Mouse (Mus musculus): ENCODE measurements around the gene P4ha1. TPM values are rescaled to one million over a fixed set of nuclear protein-coding genes. Genes with fewer than 3 reads are reported as not detected.
"Not testable (repeated sequence)": the region's sequence is repeated elsewhere in the genome, so short reads cannot be mapped to it uniquely, and the experiment has no call there.

Gene P4ha1
- polyA plus RNA-seq, 1 experiment from 2014 or later = 17.9 TPM

DNA sequence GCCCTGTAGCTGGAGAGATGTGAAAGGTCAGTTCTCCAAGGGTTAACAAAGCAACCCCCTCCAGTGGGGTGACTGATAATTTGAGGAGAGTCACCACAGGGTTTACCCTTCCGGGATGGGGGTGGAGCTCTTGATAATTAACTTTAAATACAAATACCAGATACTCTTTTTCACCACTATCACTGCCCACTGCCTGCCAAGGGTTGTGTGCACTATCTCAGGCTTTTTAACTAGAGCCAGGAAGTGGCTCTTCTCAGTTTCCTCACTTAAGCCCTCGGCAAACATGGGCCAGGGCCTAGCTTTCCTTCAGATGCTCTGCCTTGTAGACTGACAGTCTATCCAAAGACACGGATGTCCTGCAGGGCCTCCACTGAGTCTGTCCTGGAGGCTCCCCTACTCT lies 56.8 kb downstream of the P4ha1 start:
- 0 out of 2 replicates have a peak, but pooled peaks have one; percentile 29 for ATAC-seq (ENCODE audit: low FRiP score, low TSS enrichment)
- Histone ChIP-seq H3K36me3 (ENCODE audit: control insufficient read depth, insufficient read depth, low read length) (no peaks in the 10 kb centered on the region), H3K27me3 (ENCODE audit: control insufficient read depth, insufficient read depth, low read length) (no peaks in the 10 kb centered on the region), H3K27ac (replicated peaks) (no peak overlapping the region), H3K4me1 (replicated peaks; ENCODE audit: control insufficient read depth, insufficient read depth) (no peaks in the 10 kb centered on the region), H3K9me3 (ENCODE audit: control insufficient read depth, low read length) (no peaks in the 10 kb centered on the region), H3K9ac (ENCODE audit: low read length) (no peak overlapping the region), H3K4me3 (ENCODE audit: low read depth, low read length) (no peak overlapping the region), H3K4me2 (replicated peaks; ENCODE audit: low read depth) (no peak overlapping the region)
- DNase-seq (ENCODE audit: low spot score) = no peak
- no peak for TF ChIP-seq CTCF (IDR thresholded peaks at IDR 0.05; ENCODE audit: low read depth)
- TF ChIP-seq EP300 (optimal IDR thresholded peaks at IDR 0.05) = no peak
- 28% methylated on average over 3 of the region's 3 CpGs for WGBS

DNA sequence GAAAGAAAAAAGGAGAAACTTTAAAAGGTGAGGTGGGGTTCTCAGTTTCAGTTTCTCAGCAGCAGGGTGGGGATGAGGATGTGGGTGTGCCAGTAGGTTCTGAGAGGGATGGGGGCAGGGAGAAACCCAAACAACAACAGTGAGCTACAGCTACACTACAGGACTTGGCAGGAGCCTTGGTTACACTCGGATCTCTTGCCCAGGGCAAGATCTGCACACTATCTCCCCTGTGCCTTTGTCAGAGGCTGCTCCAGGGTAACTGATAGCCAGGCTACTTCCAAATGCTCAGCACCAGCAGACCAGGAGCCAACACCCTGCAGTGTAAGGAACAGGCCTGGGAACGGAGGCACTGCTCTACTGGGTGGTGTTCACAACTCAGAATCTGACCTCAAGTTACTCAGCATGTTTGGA lies 57.3 kb downstream of the P4ha1 start:
- H3K27me3 ChIP-seq (ENCODE audit: control insufficient read depth, insufficient read depth, low read length) = no peaks in the 10 kb centered on the region
- H3K4me1 ChIP-seq (replicated peaks; ENCODE audit: control insufficient read depth, insufficient read depth) = no peaks in the 10 kb centered on the region
- H3K27ac ChIP-seq (replicated peaks) = no peak overlapping the region
- H3K36me3 ChIP-seq (ENCODE audit: control insufficient read depth, insufficient read depth, low read length) = no peaks in the 10 kb centered on the region
- no peak overlapping the region for H3K4me3 ChIP-seq (ENCODE audit: low read depth, low read length)
- H3K9ac ChIP-seq (ENCODE audit: low read length) = no peak overlapping the region
- no peak overlapping the region for H3K4me2 ChIP-seq (replicated peaks; ENCODE audit: low read depth)
- no peaks in the 10 kb centered on the region for H3K9me3 ChIP-seq (ENCODE audit: control insufficient read depth, low read length)
- 53% methylated on average over 2 of the region's 2 CpGs for WGBS
- TF ChIP-seq CTCF (IDR thresholded peaks at IDR 0.05; ENCODE audit: low read depth) (no peak), EP300 (optimal IDR thresholded peaks at IDR 0.05) (no peak)
- no peak for DNase-seq (ENCODE audit: low spot score)
- ATAC-seq (ENCODE audit: low FRiP score, low TSS enrichment) = peak; percentile 75

DNA sequence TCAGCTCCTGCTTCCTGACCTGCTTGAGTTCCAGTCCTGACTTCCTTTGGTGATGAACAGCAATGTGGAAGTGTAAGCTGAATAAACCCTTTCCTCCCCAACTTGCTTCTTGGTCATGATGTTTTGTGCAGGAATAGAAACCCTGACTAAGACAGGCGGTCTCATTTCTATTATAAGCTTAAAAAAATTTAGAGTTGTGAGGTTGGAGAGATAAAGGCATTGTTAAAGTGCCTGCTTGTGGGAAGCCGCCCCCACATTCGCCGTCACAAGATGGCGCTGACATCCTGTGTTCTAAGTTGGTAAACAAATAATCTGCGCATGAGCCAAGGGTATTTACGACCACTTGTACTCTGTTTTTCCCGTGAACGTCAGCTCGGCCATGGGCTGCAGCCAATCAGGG lies 58.5 kb downstream of the P4ha1 start:
- not testable (repeated sequence) for H3K27me3 ChIP-seq (ENCODE audit: control insufficient read depth, insufficient read depth, low read length); H3K36me3 ChIP-seq (ENCODE audit: control insufficient read depth, insufficient read depth, low read length); H3K9ac ChIP-seq (ENCODE audit: low read length); ATAC-seq (ENCODE audit: low FRiP score, low TSS enrichment); H3K4me2 ChIP-seq (replicated peaks; ENCODE audit: low read depth); DNase-seq (ENCODE audit: low spot score); H3K27ac ChIP-seq (replicated peaks); H3K4me1 ChIP-seq (replicated peaks; ENCODE audit: control insufficient read depth, insufficient read depth); H3K9me3 ChIP-seq (ENCODE audit: control insufficient read depth, low read length); H3K4me3 ChIP-seq (ENCODE audit: low read depth, low read length)
- 79% methylated on average over 5 of the region's 10 CpGs for WGBS

DNA sequence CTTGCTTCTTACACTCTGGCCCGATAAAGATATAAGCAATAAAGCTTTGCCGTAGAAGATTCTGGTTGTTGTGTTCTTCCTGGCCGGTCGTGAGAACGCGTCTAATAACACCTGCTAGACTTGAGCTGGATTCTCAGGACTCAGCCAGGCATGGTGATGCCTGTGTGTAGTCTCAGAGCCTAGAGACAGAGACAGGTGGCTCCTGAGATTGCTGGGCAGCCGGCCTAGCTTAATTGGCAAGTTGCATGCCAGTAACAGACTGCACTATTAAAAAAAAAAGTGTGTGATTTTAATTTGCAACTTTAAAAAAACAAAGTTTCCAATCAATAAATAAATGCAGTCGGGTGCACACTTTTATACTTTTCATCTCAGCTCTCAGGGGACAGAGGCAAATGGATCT lies 63.9 kb downstream of the P4ha1 start:
- TF ChIP-seq CTCF (IDR thresholded peaks at IDR 0.05; ENCODE audit: low read depth) (no peak), EP300 (optimal IDR thresholded peaks at IDR 0.05) (no peak)
- Histone ChIP-seq H3K9me3 (ENCODE audit: control insufficient read depth, low read length) (no peaks in the 10 kb centered on the region), H3K4me2 (replicated peaks; ENCODE audit: low read depth) (no peak overlapping the region), H3K4me3 (ENCODE audit: low read depth, low read length) (no peak overlapping the region), H3K4me1 (replicated peaks; ENCODE audit: control insufficient read depth, insufficient read depth) (no peaks in the 10 kb centered on the region), H3K36me3 (ENCODE audit: control insufficient read depth, insufficient read depth, low read length) (no peaks in the 10 kb centered on the region), H3K9ac (ENCODE audit: low read length) (no peak overlapping the region), H3K27me3 (ENCODE audit: control insufficient read depth, insufficient read depth, low read length) (no peaks in the 10 kb centered on the region), H3K27ac (replicated peaks) (no peak overlapping the region)
- ATAC-seq (ENCODE audit: low FRiP score, low TSS enrichment) (no peak), DNase-seq (ENCODE audit: low spot score) (no peak)
- 90% methylated on average over 7 of the region's 8 CpGs for WGBS

DNA sequence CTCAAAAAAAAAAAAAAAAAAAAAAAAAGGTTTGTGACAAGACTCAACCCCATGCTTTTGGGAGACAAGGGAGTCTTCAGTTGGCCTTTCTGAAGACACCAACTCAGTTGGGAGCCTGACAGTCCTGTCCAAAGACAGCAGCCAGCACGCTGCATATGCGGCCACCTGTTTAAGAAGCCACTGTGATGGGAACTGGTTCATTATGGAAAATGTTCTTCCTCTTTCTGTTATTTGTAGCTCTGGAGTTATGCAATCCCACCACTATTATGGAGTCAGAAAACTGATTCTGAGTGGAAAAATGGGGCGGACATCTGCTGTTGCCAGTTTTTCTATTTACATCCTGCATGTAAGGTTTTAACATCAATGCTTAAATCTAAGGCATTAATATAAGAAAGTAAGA lies 66.6 kb downstream of the P4ha1 start:
- TF ChIP-seq CTCF (IDR thresholded peaks at IDR 0.05; ENCODE audit: low read depth) (no peak), EP300 (optimal IDR thresholded peaks at IDR 0.05) (no peak)
- Histone ChIP-seq H3K4me2 (replicated peaks; ENCODE audit: low read depth) (no peak overlapping the region), H3K9me3 (ENCODE audit: control insufficient read depth, low read length) (no peaks in the 10 kb centered on the region), H3K4me3 (ENCODE audit: low read depth, low read length) (no peak overlapping the region), H3K4me1 (replicated peaks; ENCODE audit: control insufficient read depth, insufficient read depth) (no peaks in the 10 kb centered on the region), H3K36me3 (ENCODE audit: control insufficient read depth, insufficient read depth, low read length) (no peaks in the 10 kb centered on the region), H3K9ac (ENCODE audit: low read length) (no peak overlapping the region), H3K27me3 (ENCODE audit: control insufficient read depth, insufficient read depth, low read length) (no peaks in the 10 kb centered on the region), H3K27ac (replicated peaks) (no peak overlapping the region)
- WGBS = 91% methylated on average over 3 of the region's 3 CpGs
- no peak for ATAC-seq (ENCODE audit: low FRiP score, low TSS enrichment)
- DNase-seq (ENCODE audit: low spot score) = no peak

DNA sequence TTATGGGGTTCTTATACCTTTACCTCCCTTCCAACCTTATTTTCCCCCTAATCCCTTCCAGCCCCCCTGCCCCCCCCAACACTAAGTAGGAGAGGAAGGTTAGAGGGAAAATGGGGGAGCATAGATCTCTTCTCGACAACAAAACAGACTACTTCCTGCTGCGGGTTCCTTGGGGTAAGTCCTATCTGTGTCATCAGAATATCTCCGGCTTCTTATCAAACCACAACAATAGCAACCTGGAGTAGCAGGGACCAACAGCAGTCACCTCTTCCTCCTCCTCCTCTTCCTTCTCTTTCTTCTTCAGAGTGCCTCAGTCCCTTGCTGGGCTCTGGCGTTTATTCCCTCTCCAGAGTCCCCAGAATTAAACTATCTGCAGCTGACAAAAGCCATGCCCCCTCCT lies 68.8 kb downstream of the P4ha1 start:
- H3K4me1 ChIP-seq (replicated peaks; ENCODE audit: control insufficient read depth, insufficient read depth) = no peaks in the 10 kb centered on the region
- no peak overlapping the region for H3K9ac ChIP-seq (ENCODE audit: low read length)
- TF ChIP-seq CTCF (IDR thresholded peaks at IDR 0.05; ENCODE audit: low read depth) (no peak), EP300 (optimal IDR thresholded peaks at IDR 0.05) (no peak)
- no peak overlapping the region for H3K4me3 ChIP-seq (ENCODE audit: low read depth, low read length)
- ATAC-seq (ENCODE audit: low FRiP score, low TSS enrichment) = no peak
- 39% methylated on average over 4 of the region's 4 CpGs for WGBS
- H3K27me3 ChIP-seq (ENCODE audit: control insufficient read depth, insufficient read depth, low read length) = no peaks in the 10 kb centered on the region
- no peaks in the 10 kb centered on the region for H3K9me3 ChIP-seq (ENCODE audit: control insufficient read depth, low read length)
- no peak for DNase-seq (ENCODE audit: low spot score)
- no peak overlapping the region for H3K27ac ChIP-seq (replicated peaks)
- no peak overlapping the region for H3K4me2 ChIP-seq (replicated peaks; ENCODE audit: low read depth)
- H3K36me3 ChIP-seq (ENCODE audit: control insufficient read depth, insufficient read depth, low read length) = no peaks in the 10 kb centered on the region

DNA sequence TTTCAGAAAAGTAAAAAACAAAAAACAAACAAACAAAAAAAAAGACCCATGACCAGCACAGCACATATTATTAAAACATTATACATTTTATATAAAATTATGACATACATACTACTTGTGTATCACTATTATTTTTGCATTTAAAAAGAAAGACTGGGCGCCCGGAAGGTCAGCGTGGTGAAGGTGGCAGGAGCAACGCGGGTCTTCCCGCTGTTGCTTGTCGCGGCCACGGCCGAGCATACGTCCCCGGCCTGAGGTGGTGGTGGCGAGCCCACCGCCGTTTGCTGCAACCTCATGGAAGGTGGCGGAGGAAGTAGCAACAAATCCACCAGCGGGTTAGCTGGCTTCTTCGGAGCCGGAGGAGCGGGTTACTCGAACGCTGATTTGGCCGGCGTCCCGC lies 72.4 kb downstream of the P4ha1 start, which contains the start of gene Gm10273:
Gm10273 (plus strand) TSS at position 172 of the 400 bp plus-strand sequence.
- not testable (repeated sequence) for H3K9me3 ChIP-seq (ENCODE audit: control insufficient read depth, low read length); H3K9ac ChIP-seq (ENCODE audit: low read length); H3K4me1 ChIP-seq (replicated peaks; ENCODE audit: control insufficient read depth, insufficient read depth); DNase-seq (ENCODE audit: low spot score); H3K4me3 ChIP-seq (ENCODE audit: low read depth, low read length); H3K27ac ChIP-seq (replicated peaks); ATAC-seq (ENCODE audit: low FRiP score, low TSS enrichment); H3K4me2 ChIP-seq (replicated peaks; ENCODE audit: low read depth); H3K27me3 ChIP-seq (ENCODE audit: control insufficient read depth, insufficient read depth, low read length); H3K36me3 ChIP-seq (ENCODE audit: control insufficient read depth, insufficient read depth, low read length)
- WGBS = 79% methylated on average over 8 of the region's 25 CpGs

All from stomach, postnatal 0 days (tissue).